Mouse (Mus musculus) stomach, embryonic 16.5 days (tissue): Measurements from ENCODE around the gene Cited2. TPM values are rescaled to one million over a fixed set of nuclear protein-coding genes. Genes with fewer than 3 reads are reported as not detected.

Source experiments
- ATAC-seq: fragments of 200-750 bp; cut with Nextera tagmentation; 2 replicates; pipeline ENCODE4 v1.8.0; 2017; ENCODE audit warnings: moderate number of reproducible peaks, moderate TSS enrichment; ENCODE audit not compliant: insufficient read depth, low FRiP score
- H3K27ac ChIP-seq: fragments of 300-500 bp; sonication (generic); 2 replicates; pipeline ENCODE4 v1.5.1; 2014; ENCODE audit warnings: low read length
- H3K27me3 ChIP-seq: fragments of 300-500 bp; sonication (generic); 2 replicates; pipeline ENCODE4 v1.6.1; 2014; ENCODE audit warnings: low read length, control low read depth, mixed read lengths; ENCODE audit not compliant: control insufficient read depth, insufficient read depth
- H3K36me3 ChIP-seq: fragments of 300-500 bp; sonication (generic); 2 replicates; pipeline ENCODE4 v1.6.1; 2014; ENCODE audit warnings: low read length; ENCODE audit not compliant: control insufficient read depth, insufficient read depth
- H3K4me1 ChIP-seq: fragments of 300-500 bp; sonication (generic); 2 replicates; pipeline ENCODE4 v1.6.1; 2014; ENCODE audit warnings: low read length, control low read depth, mixed read lengths; ENCODE audit not compliant: control insufficient read depth, insufficient read depth
- H3K4me2 ChIP-seq: fragments of 300-500 bp; sonication (generic); 2 replicates; pipeline ENCODE4 v1.6.1; 2014; ENCODE audit warnings: low read depth, low read length, mixed read lengths
- H3K4me3 ChIP-seq: fragments of 300-500 bp; sonication (generic); replicated peaks from 2 replicates; pipeline ENCODE4 v1.5.1; 2014; ENCODE audit warnings: mild to moderate bottlenecking, low read length
- H3K9ac ChIP-seq: fragments of 300-500 bp; sonication (generic); 2 replicates; pipeline ENCODE4 v1.6.1; 2014; ENCODE audit warnings: low read length
- H3K9me3 ChIP-seq: fragments of 300-500 bp; sonication (generic); replicated peaks from 2 replicates; pipeline ENCODE4 v1.6.1; 2016; ENCODE audit warnings: low read length, control low read depth; ENCODE audit not compliant: control insufficient read depth
- WGBS: fragments of 180-500 bp; shearing (Covaris S2); extraction: QIAGEN DNeasy Blood & Tissue Kit; methylation state at CpG from one replicate; pipeline ENCODE4 v1.1.7; 2014; 5-methylcytosine and 5-hydroxymethylcytosine counted together
- polyA plus RNA-seq: library from polyadenylated mRNA; unstranded; fragments of >200 nt; fragmentation: Nextera tagmentation; extraction: Ambion mirVana; gene quantifications from 2 replicates; pipeline ENCODE4 v1.2.1, GENCODE M21; 2015

The Cited2 gene
- polyA plus RNA-seq, 1 experiment from 2014 or later, result 20.7 TPM

DNA sequence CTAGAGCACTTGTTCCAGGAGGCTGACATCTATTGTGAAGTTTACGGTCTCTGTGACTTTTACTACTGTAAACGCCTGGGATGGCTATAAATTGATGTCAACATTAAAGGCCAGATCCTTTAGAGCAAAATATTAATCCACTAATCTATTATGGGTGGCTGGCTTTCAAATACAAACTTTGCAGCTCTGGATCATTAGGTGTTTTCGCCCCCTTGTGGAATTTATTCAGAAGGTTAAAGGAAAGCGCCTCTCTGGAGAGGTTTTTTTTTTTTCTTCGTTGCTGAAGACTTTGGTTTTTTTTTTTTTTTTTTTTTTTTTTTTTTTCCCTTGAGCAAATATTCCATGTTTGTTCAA is 4.9 kb downstream of the Cited2 start:
- H3K9ac ChIP-seq, result 0 out of 2 replicates have a peak overlapping the region, but pooled peaks have one; percentile 5
- peak overlapping the region; percentile 64 for H3K27ac ChIP-seq
- H3K9me3 ChIP-seq, result no peaks in the 10 kb centered on the region
- no peaks in the 10 kb centered on the region for H3K36me3 ChIP-seq
- WGBS, result 4% methylated on average over 5 of the region's 5 CpGs
- H3K27me3 ChIP-seq, result no peaks in the 10 kb centered on the region
- peaks cover 16% of the 10 kb centered on the region for H3K4me1 ChIP-seq
- H3K4me2 ChIP-seq, result peak overlapping the region; percentile 27; the same call in 1 of the 2 replicates
- no peak for ATAC-seq
- 0 out of 2 replicates have a peak overlapping the region, but pooled peaks have one; percentile 7 for H3K4me3 ChIP-seq

DNA sequence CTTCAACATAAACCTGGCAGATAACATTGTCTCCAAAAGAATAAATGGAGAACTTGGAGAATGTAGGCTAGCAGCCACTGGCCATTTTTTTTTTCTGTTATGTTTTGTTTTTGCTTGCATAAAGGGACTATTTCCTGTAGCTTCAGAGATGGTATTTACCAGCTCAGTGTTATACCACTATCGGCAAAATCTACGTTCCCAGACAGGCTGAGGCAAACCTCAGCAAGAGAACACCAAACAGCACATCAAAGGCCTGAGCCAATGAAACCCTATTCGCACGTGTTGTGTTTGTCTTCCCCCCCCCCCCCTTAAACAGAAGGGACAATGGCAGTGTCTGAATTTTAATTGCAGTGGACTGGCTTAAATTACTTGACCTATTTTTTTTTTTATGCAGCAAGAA is 5.7 kb downstream of the Cited2 start:
- Histone ChIP-seq H3K4me2 (no peak overlapping the region), H3K9me3 (no peaks in the 10 kb centered on the region), H3K27me3 (no peaks in the 10 kb centered on the region), H3K36me3 (no peaks in the 10 kb centered on the region), H3K4me1 (peaks cover 16% of the 10 kb centered on the region), H3K9ac (no peak overlapping the region), H3K27ac (no peak overlapping the region), H3K4me3 (no peak overlapping the region)
- 36% methylated on average over 4 of the region's 4 CpGs for WGBS
- no peak for ATAC-seq

DNA sequence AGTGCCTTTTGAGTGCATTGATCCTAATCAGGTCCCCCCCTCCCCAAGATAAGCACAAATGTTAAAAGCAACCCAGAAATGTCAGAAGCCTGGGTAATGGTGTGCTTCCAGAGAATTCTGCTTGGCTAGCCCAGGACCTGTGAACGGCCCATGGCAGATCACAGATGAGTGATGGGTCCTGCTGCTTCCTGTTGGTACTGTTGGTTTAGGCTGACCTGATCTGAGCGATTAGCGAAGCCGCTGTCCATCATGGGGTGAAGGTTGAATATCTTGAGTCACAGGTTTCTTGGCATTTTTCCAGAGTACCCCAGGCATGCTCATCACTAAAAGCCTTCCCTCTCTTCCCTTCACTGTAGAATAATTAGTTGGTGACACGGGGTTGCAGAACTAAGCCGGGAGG is 6.5 kb downstream of the Cited2 start:
- no peak overlapping the region for H3K27ac ChIP-seq
- H3K27me3 ChIP-seq, result no peaks in the 10 kb centered on the region
- H3K36me3 ChIP-seq, result no peaks in the 10 kb centered on the region
- H3K4me2 ChIP-seq, result no peak overlapping the region
- H3K9ac ChIP-seq, result no peak overlapping the region
- WGBS, result 49% methylated on average over 6 of the region's 6 CpGs
- no peak overlapping the region for H3K4me3 ChIP-seq
- H3K9me3 ChIP-seq, result no peaks in the 10 kb centered on the region
- no peak for ATAC-seq
- peaks cover 16% of the 10 kb centered on the region for H3K4me1 ChIP-seq

DNA sequence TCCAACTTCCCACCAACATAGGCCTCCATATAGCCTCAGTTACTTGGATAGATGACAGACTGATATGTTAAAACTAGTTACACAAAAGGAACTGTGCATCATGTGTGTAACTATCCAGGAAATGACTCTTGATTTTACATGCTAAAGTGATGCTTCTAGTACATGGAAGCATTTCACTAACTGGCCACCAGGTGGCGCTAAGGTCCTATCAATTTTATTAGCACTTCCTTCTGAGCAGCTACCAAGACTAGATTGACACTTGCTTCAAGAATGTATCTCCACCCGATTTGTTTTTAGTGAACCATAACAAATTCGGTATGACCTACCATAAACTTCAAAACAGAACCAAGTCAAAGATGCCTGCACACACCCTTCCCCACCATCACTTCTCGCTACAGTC is 10.0 kb downstream of the Cited2 start:
- no peaks in the 10 kb centered on the region for H3K36me3 ChIP-seq
- no peaks in the 10 kb centered on the region for H3K4me1 ChIP-seq
- no peaks in the 10 kb centered on the region for H3K9me3 ChIP-seq
- no peak overlapping the region for H3K4me3 ChIP-seq
- no peak overlapping the region for H3K4me2 ChIP-seq
- peak; percentile 40; the same call in 1 of the 2 replicates for ATAC-seq
- no peak overlapping the region for H3K9ac ChIP-seq
- H3K27ac ChIP-seq, result no peak overlapping the region
- 25% methylated on average over 4 of the region's 4 CpGs for WGBS
- H3K27me3 ChIP-seq, result no peaks in the 10 kb centered on the region

DNA sequence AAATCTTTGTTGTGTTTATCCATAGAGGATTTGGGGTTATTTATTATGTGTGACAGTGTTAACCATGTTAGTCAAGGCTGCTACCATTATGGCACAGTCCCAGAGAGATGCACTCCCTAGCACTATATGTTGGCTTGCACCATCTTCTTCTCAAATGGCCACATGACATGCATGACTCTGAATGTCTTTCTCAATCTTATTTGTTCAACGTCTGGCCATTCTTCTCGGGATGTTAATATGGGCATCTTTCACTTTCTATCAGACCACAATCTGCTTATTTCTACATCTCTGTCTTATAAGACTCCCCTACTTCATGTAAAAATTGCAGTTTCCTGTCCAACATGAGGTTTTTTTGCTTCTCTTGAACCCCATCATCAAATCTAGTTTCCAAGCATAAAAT is 19.6 kb downstream of the Cited2 start:
- H3K27ac ChIP-seq, result no peak overlapping the region
- no peak for ATAC-seq
- no peak overlapping the region for H3K9ac ChIP-seq
- H3K4me3 ChIP-seq, result no peak overlapping the region
- no peaks in the 10 kb centered on the region for H3K9me3 ChIP-seq
- no peaks in the 10 kb centered on the region for H3K27me3 ChIP-seq
- no peaks in the 10 kb centered on the region for H3K4me1 ChIP-seq
- no peaks in the 10 kb centered on the region for H3K36me3 ChIP-seq
- no peak overlapping the region for H3K4me2 ChIP-seq
- 90% methylated on average over 2 of the region's 2 CpGs for WGBS

DNA sequence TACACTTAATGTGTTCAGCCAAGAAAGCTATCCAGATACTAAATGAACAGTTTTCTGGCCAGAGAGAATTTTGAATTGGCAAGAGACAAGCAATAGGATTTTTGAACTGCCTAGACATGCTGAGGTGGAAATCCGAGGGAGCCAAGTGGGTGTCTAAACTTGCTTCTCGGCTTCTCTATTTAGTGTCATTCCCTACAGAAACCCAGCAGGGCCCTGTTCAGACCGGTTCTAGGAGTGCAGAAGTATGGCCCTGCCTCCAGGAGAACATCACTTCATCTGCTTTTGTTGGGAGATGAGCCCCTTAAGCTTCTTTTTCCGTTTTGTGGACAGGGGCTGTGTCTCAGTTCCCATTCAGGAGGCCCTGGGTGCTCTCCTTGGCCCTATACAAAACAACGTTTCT is 29.5 kb downstream of the Cited2 start:
- H3K4me3 ChIP-seq, result no peak overlapping the region
- ATAC-seq, result no peak
- 72% methylated on average over 5 of the region's 5 CpGs for WGBS

DNA sequence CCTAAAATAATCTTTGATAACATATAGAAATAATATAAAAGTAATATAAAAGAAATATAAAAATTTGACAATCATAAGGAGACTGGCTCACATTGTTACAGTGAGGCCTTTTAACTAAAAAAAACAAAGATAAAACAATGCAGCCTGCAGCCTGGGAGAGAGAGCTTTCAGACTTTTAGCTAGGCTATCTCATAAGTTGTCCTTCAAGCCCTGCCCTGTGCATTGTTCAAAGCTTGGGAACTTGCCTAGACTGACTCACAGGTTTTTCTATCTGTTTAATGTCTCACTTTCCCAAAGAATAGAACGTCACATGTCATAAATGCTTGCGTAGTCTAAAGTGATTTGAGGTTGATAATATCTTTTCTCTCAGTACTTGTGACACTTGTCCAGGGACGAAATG is 36.8 kb downstream of the Cited2 start:
- ATAC-seq, result no peak
- no peaks in the 10 kb centered on the region for H3K36me3 ChIP-seq
- WGBS, result 68% methylated on average over 3 of the region's 3 CpGs
- H3K9ac ChIP-seq, result no peak overlapping the region
- H3K4me2 ChIP-seq, result no peak overlapping the region
- H3K9me3 ChIP-seq, result peaks cover 5% of the 10 kb centered on the region; the same call in 1 of the 2 replicates
- H3K4me3 ChIP-seq, result no peak overlapping the region
- H3K4me1 ChIP-seq, result no peaks in the 10 kb centered on the region
- no peak overlapping the region for H3K27ac ChIP-seq
- H3K27me3 ChIP-seq, result no peaks in the 10 kb centered on the region

More for the DNA sequence above, 29.5 kb downstream of the Cited2 start:
- Histone ChIP-seq H3K27me3 (no peaks in the 10 kb centered on the region), H3K9me3 (peaks cover 5% of the 10 kb centered on the region; the same call in 1 of the 2 replicates), H3K4me1 (no peaks in the 10 kb centered on the region), H3K4me2 (no peak overlapping the region), H3K9ac (no peak overlapping the region), H3K27ac (no peak overlapping the region), H3K36me3 (no peaks in the 10 kb centered on the region)

DNA sequence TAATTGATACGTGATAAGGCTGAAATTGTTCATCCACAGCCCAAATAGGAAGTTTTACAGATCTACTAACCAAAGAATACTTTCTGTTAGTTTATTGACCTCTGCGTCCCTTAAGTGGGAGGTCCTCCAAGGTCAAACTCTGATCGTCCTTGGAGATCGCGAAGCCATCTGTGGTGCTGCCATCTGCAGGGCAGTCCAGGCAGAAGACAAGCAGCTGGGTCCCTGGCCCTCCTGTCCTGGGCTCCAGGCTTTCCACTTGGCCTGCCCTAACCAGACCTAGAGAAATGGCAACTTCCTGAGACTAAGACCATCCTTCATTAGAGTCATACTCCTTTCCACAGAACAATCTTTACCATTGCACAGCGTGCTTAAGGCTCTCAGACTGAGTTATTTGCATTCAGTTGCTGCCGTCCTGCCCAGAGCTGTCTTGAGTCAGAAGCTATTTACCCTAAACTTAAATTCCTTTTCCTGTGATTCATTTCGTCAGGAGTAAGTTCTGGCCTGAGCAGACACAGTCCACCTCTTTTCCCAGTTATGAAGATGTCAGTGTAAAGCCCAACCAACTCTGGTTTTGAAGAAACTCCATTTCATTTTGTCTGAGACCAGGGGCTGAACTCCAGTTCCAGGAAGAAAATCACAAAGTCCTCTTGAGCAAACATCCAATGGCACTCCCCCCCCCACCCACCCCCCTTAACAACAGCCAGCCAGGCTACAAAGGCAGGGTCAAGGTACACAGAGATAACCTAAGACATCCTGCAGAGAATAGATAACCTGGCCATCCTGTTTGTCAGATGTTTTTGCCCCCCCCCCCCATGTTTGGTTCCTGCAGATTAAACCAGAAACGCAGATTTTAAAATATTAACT is 38.0 kb downstream of the Cited2 start:
- H3K36me3 ChIP-seq, result no peaks in the 10 kb centered on the region
- H3K27me3 ChIP-seq, result no peaks in the 10 kb centered on the region
- WGBS, result 50% methylated on average over 9 of the region's 9 CpGs
- no peak overlapping the region for H3K9ac ChIP-seq
- 0 out of 2 replicates have a peak, but pooled peaks cover under 1% of the 10 kb centered on the region for H3K9me3 ChIP-seq
- no peak overlapping the region for H3K4me2 ChIP-seq
- H3K4me3 ChIP-seq, result no peak overlapping the region
- H3K27ac ChIP-seq, result no peak overlapping the region
- ATAC-seq, result no peak
- no peaks in the 10 kb centered on the region for H3K4me1 ChIP-seq

DNA sequence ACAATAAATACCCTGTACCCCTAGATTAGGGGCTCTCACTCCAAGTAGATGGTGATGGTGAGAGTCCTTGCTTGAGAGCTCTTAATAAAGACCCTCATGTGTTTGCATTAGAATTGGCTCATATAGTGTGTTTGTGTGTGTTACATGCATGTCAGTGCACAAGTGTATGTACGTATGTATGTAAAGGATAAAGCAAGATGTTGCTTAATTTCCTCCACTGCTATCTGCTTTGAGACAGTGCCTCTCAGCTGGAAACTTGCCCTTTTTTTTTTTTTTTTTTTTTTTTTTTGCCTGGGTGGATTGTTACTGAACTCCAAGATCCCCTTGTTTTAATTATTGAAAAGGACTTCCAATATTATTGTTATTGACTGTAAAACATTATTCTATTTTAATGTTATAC is 38.6 kb downstream of the Cited2 start:
- Histone ChIP-seq H3K9ac (no peak overlapping the region), H3K27me3 (no peaks in the 10 kb centered on the region), H3K27ac (no peak overlapping the region), H3K4me1 (no peaks in the 10 kb centered on the region), H3K4me3 (no peak overlapping the region), H3K9me3 (no peaks in the 10 kb centered on the region), H3K4me2 (no peak overlapping the region), H3K36me3 (no peaks in the 10 kb centered on the region)
- ATAC-seq, result no peak
- WGBS, result 97% methylated on average over 1 of the region's 1 CpGs
